Mouse (Mus musculus) embryonic fibroblast, embryonic 13.5 days (primary cell): Measurements from ENCODE around the gene Igsf21.

Experiments used
- CTCF ChIP-seq: IDR thresholded peaks from 2 replicates; pipeline ENCODE4 v1.5.1; 2011; ENCODE audit warnings: mild to moderate bottlenecking, control low read depth, low read length, moderate library complexity, borderline replicate concordance; ENCODE audit not compliant: insufficient read depth
- POLR2A ChIP-seq: IDR thresholded peaks from 2 replicates; pipeline ENCODE4 v1.6.1; 2011; ENCODE audit warnings: low read depth, mild to moderate bottlenecking, control low read depth, low read length, moderate library complexity

GRCm38 (mm10) chr4:140235361-140236153 is 11.0 kb downstream of the Igsf21 start:
- TF ChIP-seq POLR2A (no peak), CTCF (no peak)
